Mouse (Mus musculus) olfactory bulb, adult 2 months (tissue): ENCODE data around the gene Clec2h. TPM values are rescaled to one million over a fixed set of nuclear protein-coding genes. Genes with fewer than 3 reads are reported as not detected.
"Not testable (repeated sequence)": the region's sequence is repeated elsewhere in the genome, so short reads cannot be mapped to it uniquely, and the experiment has no call there.

Experiments used
- H3K27ac ChIP-seq: fragments of 200-500 bp; 2 replicates; pipeline ENCODE4 v1.5.1; 2012; ENCODE audit warnings: low read depth, low read length; ENCODE audit not compliant: insufficient read depth
- H3K4me1 ChIP-seq: fragments of 200-500 bp; 2 replicates; pipeline ENCODE4 v1.6.1; 2012; ENCODE audit warnings: low read length; ENCODE audit not compliant: control insufficient read depth, insufficient read depth
- H3K4me3 ChIP-seq: fragments of 200-500 bp; 2 replicates; pipeline ENCODE4 v1.5.1; 2012; ENCODE audit warnings: mild to moderate bottlenecking, low read depth, low read length, moderate library complexity; ENCODE audit not compliant: insufficient read depth
- CTCF ChIP-seq: fragments of 200-500 bp; IDR thresholded peaks from 2 replicates; pipeline ENCODE4 v1.5.1; 2012; ENCODE audit warnings: low read depth, mild to moderate bottlenecking, low read length, moderate library complexity; ENCODE audit not compliant: insufficient read depth
- POLR2A ChIP-seq: fragments of 200-500 bp; IDR thresholded peaks from 2 replicates; pipeline ENCODE4 v1.6.1; 2012; ENCODE audit warnings: mild to moderate bottlenecking, low read depth, low read length, moderate library complexity; ENCODE audit not compliant: insufficient read depth
- WGBS: fragments of 180-500 bp; shearing (Covaris S2); methylation state at CpG from one replicate; pipeline ENCODE4 v1.1.7; 2018; 5-methylcytosine and 5-hydroxymethylcytosine counted together
- polyA plus RNA-seq: library from polyadenylated mRNA; stranded (reverse); fragments of >200 nt; gene quantifications from 2 replicates; pipeline ENCODE4 v1.2.4, GENCODE M21; 2012; ENCODE audit warnings: low replicate concordance; ENCODE audit not compliant: missing spikeins, insufficient read depth, insufficient read length

The Clec2h gene
- not detected in 2 replicates for polyA plus RNA-seq

GRCm38 (mm10) chr6:128662206-128662605 is at the start of gene Clec2h:
TSS of gene Clec2h (plus strand) at chr6:128662385.
- no peaks in the 10 kb centered on the region for H3K4me1 ChIP-seq
- TF ChIP-seq POLR2A (no peak), CTCF (no peak)
- WGBS, result 5% methylated on average over 1 of the region's 1 CpGs
- no peak within 1 kb of the TSS for H3K27ac ChIP-seq
- no peak within 1 kb of the TSS for H3K4me3 ChIP-seq

DNA sequence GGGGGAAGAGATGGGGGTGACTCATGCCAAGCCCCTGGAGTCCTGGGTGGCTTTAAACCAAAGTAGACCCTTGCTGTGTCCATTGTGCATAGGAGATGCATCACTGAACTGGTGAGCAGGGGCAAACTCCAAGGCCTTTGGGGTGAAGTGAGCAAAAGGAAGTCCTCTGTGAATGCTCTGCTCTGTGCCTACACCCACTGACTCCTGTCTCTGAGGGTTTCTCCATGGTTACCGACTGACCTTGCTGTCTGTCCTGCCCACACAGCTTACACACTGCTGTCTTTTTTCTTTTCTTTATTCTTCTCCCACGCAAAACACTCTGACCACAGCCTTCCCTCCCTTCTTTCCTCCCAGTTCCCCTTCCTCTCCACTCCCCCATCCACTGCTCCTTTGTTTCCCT is 39.5 kb upstream of the Clec2h start:
- TF ChIP-seq CTCF, result no peak
- no peak for TF ChIP-seq POLR2A
- WGBS, result 36% methylated on average over 2 of the region's 2 CpGs
- no peak overlapping the region for H3K27ac ChIP-seq
- H3K4me1 ChIP-seq, result no peaks in the 10 kb centered on the region
- no peak overlapping the region for H3K4me3 ChIP-seq

- WGBS, result 97% methylated on average over 5 of the region's 5 CpGs
- not testable (repeated sequence) for H3K4me3 ChIP-seq, H3K4me1 ChIP-seq, H3K27ac ChIP-seq
Measured at GRCm38 (mm10) chr6:128623433-128623832, 38.8 kb upstream of the Clec2h start, which contains the start of gene Klrb1a. TSS of gene Klrb1a (minus strand) at chr6:128623533.

DNA sequence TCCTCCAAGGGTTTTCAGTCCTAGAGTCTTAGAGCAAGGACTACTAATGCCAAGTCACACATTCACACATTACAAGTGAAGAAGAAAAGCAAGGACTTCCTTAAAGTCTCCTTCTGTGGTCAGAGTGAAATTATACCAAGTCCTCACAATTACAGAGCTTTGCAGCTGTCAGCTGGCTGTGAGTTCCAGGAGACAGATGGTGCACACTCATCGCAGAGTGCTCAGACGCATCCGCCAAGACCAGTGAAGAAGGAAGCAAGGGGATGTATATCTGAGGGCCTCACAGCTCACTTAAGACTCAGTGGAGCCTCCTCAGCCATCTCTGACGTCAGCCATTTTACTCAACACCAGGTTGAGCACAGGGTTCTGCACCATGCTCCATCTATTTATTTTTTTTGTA is 37.8 kb upstream of the Clec2h start:
- no peak for TF ChIP-seq POLR2A
- no peak for TF ChIP-seq CTCF
- 82% methylated on average over 4 of the region's 4 CpGs for WGBS
- no peaks in the 10 kb centered on the region for H3K4me1 ChIP-seq

GRCm38 (mm10) chr6:128625246-128625645 is 36.9 kb upstream of the Clec2h start:
- H3K27ac ChIP-seq, H3K4me3 ChIP-seq, H3K4me1 ChIP-seq: not testable (repeated sequence)
- 97% methylated on average over 6 of the region's 6 CpGs for WGBS

More for the DNA sequence above, 37.8 kb upstream of the Clec2h start:
- Histone ChIP-seq H3K27ac (no peak overlapping the region), H3K4me3 (no peak overlapping the region)

DNA sequence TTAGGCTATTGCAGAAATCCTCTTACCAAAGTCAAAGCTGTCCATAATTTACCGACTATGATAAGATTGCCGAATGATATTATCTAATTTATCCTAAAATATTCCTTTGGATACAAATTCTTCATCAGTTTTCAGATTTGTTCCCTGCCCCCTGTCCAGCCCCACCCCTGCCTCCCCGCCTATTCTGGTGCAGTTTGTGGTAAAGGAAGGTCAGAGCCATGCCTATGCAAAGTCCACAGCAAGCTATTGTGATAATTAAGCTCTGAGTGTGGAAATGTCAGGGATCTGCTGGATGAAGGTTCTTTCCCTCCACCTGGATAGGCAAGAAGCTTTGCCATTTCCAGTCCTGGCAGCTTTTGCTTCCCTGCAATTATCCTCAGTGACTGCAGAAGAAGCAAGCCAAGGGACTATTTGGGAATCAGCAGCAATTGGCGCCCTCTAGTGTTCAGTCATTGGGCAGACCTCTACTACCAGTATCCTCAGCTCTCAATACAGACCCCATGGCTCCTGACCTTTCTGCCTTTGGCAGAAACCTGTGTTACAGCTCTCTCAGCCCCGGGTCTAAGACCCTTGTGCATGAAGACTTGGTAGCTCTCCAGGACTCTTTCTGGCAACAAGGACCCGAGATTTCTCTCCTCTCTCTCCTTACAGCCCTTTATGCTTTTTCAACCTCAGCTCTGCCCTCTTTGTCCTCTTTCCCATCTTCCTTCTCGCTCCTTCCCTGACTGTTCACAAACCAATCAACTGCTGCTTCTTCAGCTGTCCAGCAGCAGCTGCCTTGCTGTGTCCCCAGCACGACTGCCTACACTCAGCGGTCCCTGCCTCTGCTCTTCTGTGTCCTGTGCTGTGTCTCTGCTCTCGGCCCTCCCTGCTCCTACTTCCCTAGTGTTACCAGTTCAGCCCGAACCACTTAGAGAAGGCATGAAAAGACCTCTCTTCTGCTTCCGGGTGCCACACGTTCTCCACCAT is 32.1 kb upstream of the Clec2h start:
- 53% methylated on average over 13 of the region's 13 CpGs for WGBS
- not testable (repeated sequence) for H3K4me3 ChIP-seq, H3K27ac ChIP-seq, H3K4me1 ChIP-seq

DNA sequence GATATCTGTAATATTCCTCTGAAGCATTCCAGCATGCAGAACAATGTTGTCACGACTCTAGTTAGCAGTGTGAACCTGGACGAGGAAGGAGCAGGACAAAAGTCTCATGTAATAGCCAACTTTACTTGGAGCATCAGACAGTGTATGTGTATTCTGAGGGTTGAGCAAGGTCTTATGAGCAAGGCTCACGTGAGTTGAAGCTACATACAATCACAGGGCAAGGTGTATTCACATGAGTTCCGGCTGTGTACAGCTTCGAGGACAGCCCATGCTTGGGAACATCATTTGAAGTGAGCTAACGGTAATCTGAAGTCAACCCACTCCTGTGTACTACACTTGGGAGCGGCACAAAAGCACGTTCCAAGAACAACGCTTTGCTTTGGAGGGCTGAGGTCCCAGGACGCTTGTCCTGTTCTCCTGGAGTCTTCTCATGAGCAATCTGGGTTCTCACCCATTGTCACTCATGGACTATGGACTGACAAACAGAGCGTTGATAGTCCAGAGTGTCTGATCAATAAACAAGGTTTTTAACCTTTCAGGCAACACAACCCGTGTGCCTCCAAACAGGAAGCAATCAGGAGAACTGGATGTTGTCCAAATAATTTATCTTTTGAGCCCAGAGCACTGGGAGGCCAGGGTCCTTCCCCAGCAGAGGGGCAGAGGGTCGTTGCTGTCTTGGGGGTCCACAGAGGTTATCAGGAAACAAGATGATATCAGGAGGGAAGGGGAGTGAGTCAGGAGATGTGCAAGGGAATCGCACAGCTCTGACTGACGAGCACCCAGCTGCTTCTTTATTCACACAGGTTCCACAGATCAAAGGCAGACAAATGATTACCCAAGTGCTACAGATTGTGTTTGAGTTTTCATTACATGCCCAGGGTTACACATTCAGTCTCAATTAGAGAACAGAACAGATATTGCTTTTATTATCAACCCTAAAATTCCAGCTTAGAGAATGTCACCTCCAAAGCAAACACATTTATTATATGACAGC is 31.0 kb upstream of the Clec2h start:
- H3K4me1 ChIP-seq, H3K27ac ChIP-seq, H3K4me3 ChIP-seq: not testable (repeated sequence)
- WGBS, result 85% methylated on average over 15 of the region's 15 CpGs

DNA sequence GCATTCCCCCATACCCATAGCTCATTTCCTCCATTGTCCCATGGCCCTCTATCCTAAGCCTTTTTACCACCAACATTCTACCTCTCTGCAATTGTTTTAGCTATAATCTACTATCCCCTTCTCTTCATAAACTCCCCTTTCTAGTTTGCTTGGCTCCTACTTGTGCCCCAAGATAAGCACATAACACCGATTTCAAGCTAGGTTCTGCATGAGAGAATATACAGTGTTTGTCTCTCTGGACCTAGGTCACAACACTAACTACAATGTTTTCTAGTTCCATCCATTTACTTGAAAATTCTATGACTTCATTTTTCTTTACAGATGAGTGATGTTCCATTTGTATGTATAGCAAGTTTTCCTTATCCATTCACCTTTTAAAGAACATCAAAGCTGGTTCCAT is 21.5 kb upstream of the Clec2h start:
- 100% methylated on average over 1 of the region's 1 CpGs for WGBS
- Histone ChIP-seq H3K4me1 (no peaks in the 10 kb centered on the region), H3K27ac (no peak overlapping the region), H3K4me3 (no peak overlapping the region)
- TF ChIP-seq CTCF (no peak), POLR2A (no peak)

- TF ChIP-seq CTCF, result no peak
- TF ChIP-seq POLR2A, result no peak
- no peak overlapping the region for H3K4me3 ChIP-seq
- no peaks in the 10 kb centered on the region for H3K4me1 ChIP-seq
- H3K27ac ChIP-seq, result no peak overlapping the region
- 77% methylated on average over 2 of the region's 2 CpGs for WGBS
Measured at GRCm38 (mm10) chr6:128641116-128641716, 21.0 kb upstream of the Clec2h start.
